Mouse (Mus musculus): ENCODE measurements around the gene Tmem119.

- TF ChIP-seq CTCF (IDR thresholded peaks at IDR 0.05; ENCODE audit: low read depth) (no peak), EP300 (IDR thresholded peaks at IDR 0.05; ENCODE audit: low read depth) (no peak)
Observed at GRCm38 (mm10) chr5:113772450-113772895, 27.8 kb downstream of the Tmem119 start, which contains the start of the genes Sart3 and Iscu.

All from liver, postnatal 0 days (tissue).